Mouse (Mus musculus) lung, postnatal 0 days (tissue): ENCODE results near the gene Stpg2.

Source experiments
- CTCF ChIP-seq: IDR thresholded peaks from 2 replicates; pipeline ENCODE4 v1.5.1; 2016; ENCODE audit warnings: antibody characterized with exemption, mild to moderate bottlenecking
- EP300 ChIP-seq: IDR thresholded peaks from 2 replicates; pipeline ENCODE4 v1.6.1; 2016; ENCODE audit warnings: antibody characterized with exemption, mild to moderate bottlenecking, control low read depth

GRCm38 (mm10) chr3:139246508-139246907, 41.0 kb downstream of the Stpg2 start:
- TF ChIP-seq EP300 (no peak), CTCF (peak; percentile 38)
